Mouse (Mus musculus) midbrain, embryonic 14.5 days (tissue): Measurements from ENCODE around the gene Gm20388. TPM values are rescaled to one million over a fixed set of nuclear protein-coding genes. Genes with fewer than 3 reads are reported as not detected.

Experiments used
- ATAC-seq: fragments of 200-750 bp; cut with Nextera tagmentation; 2 replicates; pipeline ENCODE4 v1.8.0; 2017; ENCODE audit warnings: moderate number of reproducible peaks, moderate library complexity; ENCODE audit not compliant: low FRiP score, low TSS enrichment
- DNase-seq: peaks from one replicate; pipeline ENCODE4 v3.0.0-alpha.2; 2015
- H3K27ac ChIP-seq: fragments of 300-500 bp; sonication (generic); replicated peaks from 2 replicates; pipeline ENCODE4 v1.5.1; 2014; ENCODE audit warnings: mild to moderate bottlenecking, low read depth, low read length, moderate library complexity
- H3K27me3 ChIP-seq: fragments of 300-500 bp; sonication (generic); 2 replicates; pipeline ENCODE4 v1.6.1; 2014; ENCODE audit warnings: low read length, control low read depth, mixed read lengths; ENCODE audit not compliant: control insufficient read depth, insufficient read depth
- H3K36me3 ChIP-seq: fragments of 300-500 bp; sonication (generic); 2 replicates; pipeline ENCODE4 v1.6.1; 2014; ENCODE audit warnings: low read length, control low read depth; ENCODE audit not compliant: control insufficient read depth, insufficient read depth
- H3K4me1 ChIP-seq: fragments of 300-500 bp; sonication (generic); 2 replicates; pipeline ENCODE4 v1.6.1; 2014; ENCODE audit warnings: mild to moderate bottlenecking, antibody characterized with exemption, low read length, control low read depth; ENCODE audit not compliant: control insufficient read depth, insufficient read depth
- H3K4me2 ChIP-seq: fragments of 300-500 bp; sonication (generic); 2 replicates; pipeline ENCODE4 v1.6.1; 2014; ENCODE audit warnings: mild to moderate bottlenecking, low read length, moderate library complexity
- H3K4me3 ChIP-seq: fragments of 300-500 bp; sonication (generic); replicated peaks from 2 replicates; pipeline ENCODE4 v1.5.1; 2014; ENCODE audit warnings: low read depth, low read length
- H3K9ac ChIP-seq: fragments of 300-500 bp; sonication (generic); replicated peaks from 2 replicates; pipeline ENCODE4 v1.6.1; 2014; ENCODE audit warnings: mild to moderate bottlenecking, low read length, moderate library complexity
- H3K9me3 ChIP-seq: fragments of 300-500 bp; sonication (generic); 2 replicates; pipeline ENCODE4 v1.6.1; 2016; ENCODE audit warnings: low read length, control low read depth, mixed read lengths; ENCODE audit not compliant: control insufficient read depth
- WGBS: fragments of 180-500 bp; shearing (Covaris S2); extraction: QIAGEN DNeasy Blood & Tissue Kit; methylation state at CpG from one replicate; pipeline ENCODE4 v1.1.7; 2014; 5-methylcytosine and 5-hydroxymethylcytosine counted together
- polyA plus RNA-seq: library from polyadenylated mRNA; unstranded; fragments of >200 nt; fragmentation: Nextera tagmentation; extraction: Ambion mirVana; gene quantifications from 2 replicates; pipeline ENCODE4 v1.2.1, GENCODE M21; 2014

Gene Gm20388
- polyA plus RNA-seq, 1 experiment from 2014 or later, result 4.1 TPM

DNA sequence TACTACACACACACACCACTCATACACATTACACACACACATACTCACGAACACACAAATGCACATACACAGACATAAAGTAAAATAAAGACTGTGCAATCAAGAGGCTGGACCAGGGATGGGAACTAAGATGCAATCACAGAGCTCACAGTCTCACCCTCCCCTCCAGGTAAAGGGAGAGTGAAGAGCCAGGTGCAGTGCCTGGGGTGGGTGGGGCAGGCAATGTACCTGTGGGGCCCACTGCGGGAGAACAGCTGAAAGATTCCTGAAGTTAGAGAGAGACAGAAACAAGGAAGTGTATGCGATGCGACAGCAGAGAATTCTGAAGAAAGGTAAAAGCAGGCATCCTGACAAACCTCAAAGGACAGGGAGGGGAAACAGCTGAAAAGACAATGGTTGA is 3884.1 kb downstream of the Gm20388 start:
- DNase-seq, result no peak
- Histone ChIP-seq H3K9me3 (no peaks in the 10 kb centered on the region), H3K4me2 (no peak overlapping the region), H3K4me1 (no peaks in the 10 kb centered on the region), H3K36me3 (no peaks in the 10 kb centered on the region), H3K27ac (no peak overlapping the region), H3K9ac (no peak overlapping the region), H3K27me3 (no peaks in the 10 kb centered on the region), H3K4me3 (no peak overlapping the region)
- WGBS, result 76% methylated on average over 4 of the region's 4 CpGs
- no peak for ATAC-seq

DNA sequence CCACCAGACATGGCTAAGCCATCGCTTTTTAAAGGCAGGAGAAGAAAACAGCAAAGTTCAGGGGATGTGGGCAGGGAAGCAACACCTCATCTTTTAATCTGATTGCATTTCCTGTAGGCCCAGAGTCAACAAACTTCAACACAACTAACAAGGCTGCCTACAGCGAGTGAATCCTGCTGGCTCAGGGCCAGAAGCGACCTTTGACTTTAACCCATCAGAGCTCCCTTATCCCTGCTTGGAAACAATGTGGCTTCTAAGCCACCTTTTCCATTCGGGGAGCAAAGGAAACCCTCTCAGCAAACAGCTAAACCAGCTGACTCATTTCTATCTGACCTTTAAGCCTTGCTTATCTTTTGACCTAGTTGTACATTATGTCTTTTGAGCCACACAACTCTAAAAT is 3886.1 kb downstream of the Gm20388 start:
- no peak overlapping the region for H3K4me3 ChIP-seq
- H3K36me3 ChIP-seq, result no peaks in the 10 kb centered on the region
- no peaks in the 10 kb centered on the region for H3K4me1 ChIP-seq
- ATAC-seq, result no peak
- H3K9me3 ChIP-seq, result no peaks in the 10 kb centered on the region
- no peak overlapping the region for H3K27ac ChIP-seq
- no peak overlapping the region for H3K4me2 ChIP-seq
- no peak overlapping the region for H3K9ac ChIP-seq
- H3K27me3 ChIP-seq, result no peaks in the 10 kb centered on the region
- 50% methylated on average over 4 of the region's 4 CpGs for WGBS
- DNase-seq, result no peak

DNA sequence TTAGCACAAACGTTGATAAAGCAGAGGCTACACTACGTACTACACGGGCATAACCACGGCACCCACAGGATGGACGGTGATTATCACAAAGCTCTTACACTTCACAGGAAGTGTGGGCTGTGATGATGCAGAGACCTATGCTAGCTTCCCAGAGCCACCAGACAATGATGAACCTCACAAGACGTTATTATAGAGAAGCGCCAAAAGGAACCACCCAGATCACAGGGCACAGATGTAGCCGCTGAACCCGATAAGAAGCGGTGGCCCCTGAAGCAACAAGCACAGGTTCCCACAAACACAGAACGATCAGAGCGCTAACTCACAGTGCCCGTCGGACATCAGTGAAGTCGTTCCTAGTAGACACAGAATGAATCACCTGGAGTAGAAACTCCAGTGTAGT is 3887.3 kb downstream of the Gm20388 start:
- Histone ChIP-seq H3K36me3 (no peaks in the 10 kb centered on the region), H3K27me3 (no peaks in the 10 kb centered on the region), H3K27ac (no peak overlapping the region), H3K4me3 (no peak overlapping the region), H3K4me2 (no peak overlapping the region), H3K9ac (no peak overlapping the region), H3K4me1 (no peaks in the 10 kb centered on the region), H3K9me3 (no peaks in the 10 kb centered on the region)
- no peak for DNase-seq
- ATAC-seq, result no peak
- 91% methylated on average over 15 of the region's 15 CpGs for WGBS

DNA sequence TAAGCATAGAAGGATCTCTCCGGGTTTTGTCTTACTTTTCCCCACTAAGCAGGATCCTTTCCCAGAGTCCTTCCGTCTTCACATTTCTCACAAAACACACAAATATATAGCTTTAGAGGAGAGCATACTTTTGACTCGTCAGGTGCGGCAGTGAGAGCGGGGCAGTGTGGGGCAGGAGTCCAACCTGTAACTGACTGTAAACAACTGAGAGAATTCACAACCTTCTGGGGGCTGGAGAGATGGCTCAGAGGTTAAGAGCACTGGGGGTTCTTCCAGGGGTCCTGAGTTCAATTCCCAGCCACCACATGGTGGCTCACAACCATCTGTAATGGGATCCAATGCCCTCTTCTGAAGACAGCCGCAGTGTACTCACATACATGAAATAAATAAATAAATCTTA is 3888.8 kb downstream of the Gm20388 start:
- H3K27me3 ChIP-seq, result no peaks in the 10 kb centered on the region
- no peak overlapping the region for H3K9ac ChIP-seq
- no peak for DNase-seq
- no peak overlapping the region for H3K4me2 ChIP-seq
- H3K9me3 ChIP-seq, result no peaks in the 10 kb centered on the region
- no peak overlapping the region for H3K27ac ChIP-seq
- no peaks in the 10 kb centered on the region for H3K36me3 ChIP-seq
- no peak for ATAC-seq
- H3K4me3 ChIP-seq, result no peak overlapping the region
- 91% methylated on average over 6 of the region's 6 CpGs for WGBS
- H3K4me1 ChIP-seq, result no peaks in the 10 kb centered on the region

DNA sequence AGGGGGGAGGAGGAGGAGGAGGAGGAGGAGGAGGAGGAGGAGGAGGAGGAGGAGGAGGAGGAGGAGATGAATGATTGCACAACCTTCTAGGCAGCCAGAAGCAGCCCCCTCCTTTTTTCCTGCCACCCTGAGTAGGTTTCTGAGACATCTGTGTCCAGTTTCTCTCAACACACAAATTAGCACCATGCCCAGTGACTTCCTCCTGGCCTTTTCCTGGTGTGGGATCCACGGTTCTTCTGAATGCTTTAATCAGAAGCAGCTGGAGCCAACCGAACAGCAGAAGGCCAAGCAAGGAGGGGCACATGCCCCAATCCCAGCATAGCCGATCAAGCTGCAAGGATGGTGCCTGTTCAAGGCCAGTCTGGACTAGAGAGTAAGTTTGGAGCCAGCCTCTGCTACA is 3889.2 kb downstream of the Gm20388 start:
- Histone ChIP-seq H3K4me3 (no peak overlapping the region), H3K9ac (no peak overlapping the region), H3K27me3 (no peaks in the 10 kb centered on the region), H3K4me1 (no peaks in the 10 kb centered on the region), H3K27ac (no peak overlapping the region), H3K36me3 (no peaks in the 10 kb centered on the region), H3K4me2 (no peak overlapping the region), H3K9me3 (no peaks in the 10 kb centered on the region)
- ATAC-seq, result no peak
- no peak for DNase-seq
- 76% methylated on average over 3 of the region's 3 CpGs for WGBS

DNA sequence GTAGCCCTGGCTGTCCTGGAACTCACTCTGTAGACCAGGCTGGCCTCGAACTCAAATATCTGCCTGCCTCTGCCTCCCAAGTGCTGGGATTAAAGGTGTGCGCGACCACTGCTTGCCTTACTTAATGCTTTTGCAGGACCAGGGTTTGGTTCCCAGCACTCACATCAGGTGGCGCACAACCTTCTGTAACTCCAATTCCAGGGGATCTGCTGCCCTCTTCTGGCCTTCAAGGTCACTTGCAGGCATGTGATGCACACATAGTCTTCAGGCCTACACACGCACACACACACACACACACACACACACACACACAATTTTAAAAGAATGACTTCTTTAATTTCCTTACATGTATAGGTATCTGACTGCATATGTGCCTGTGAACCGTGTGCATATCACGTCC is 3890.2 kb downstream of the Gm20388 start:
- Histone ChIP-seq H3K4me1 (no peaks in the 10 kb centered on the region), H3K27me3 (no peaks in the 10 kb centered on the region), H3K9me3 (no peaks in the 10 kb centered on the region), H3K9ac (no peak overlapping the region), H3K4me3 (no peak overlapping the region), H3K36me3 (no peaks in the 10 kb centered on the region), H3K27ac (no peak overlapping the region), H3K4me2 (no peak overlapping the region)
- 96% methylated on average over 7 of the region's 7 CpGs for WGBS
- no peak for DNase-seq
- no peak for ATAC-seq

DNA sequence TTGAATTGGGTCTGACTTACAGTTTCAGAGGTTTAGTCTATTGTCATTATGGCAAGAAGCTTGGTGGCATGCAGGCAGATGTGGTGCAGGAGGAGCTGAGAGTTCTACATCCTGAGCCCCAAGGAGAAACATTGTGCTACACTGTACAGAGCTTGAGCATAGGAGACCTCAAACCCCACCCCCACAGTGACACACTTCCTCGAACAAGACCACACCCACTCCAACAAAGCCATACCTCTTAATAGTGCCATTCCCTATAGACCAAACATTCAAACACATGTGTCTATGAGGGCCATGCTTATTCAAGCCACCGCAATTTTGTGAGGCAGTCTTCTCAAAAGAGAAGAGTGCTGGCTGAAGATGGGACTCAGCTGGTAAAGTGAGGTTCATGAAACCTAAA is 3890.9 kb downstream of the Gm20388 start:
- Histone ChIP-seq H3K4me2 (no peak overlapping the region), H3K27ac (no peak overlapping the region), H3K9ac (no peak overlapping the region), H3K27me3 (no peaks in the 10 kb centered on the region), H3K4me1 (peaks cover 2% of the 10 kb centered on the region; the same call in 1 of the 2 replicates), H3K4me3 (no peak overlapping the region), H3K9me3 (no peaks in the 10 kb centered on the region), H3K36me3 (no peaks in the 10 kb centered on the region)
- ATAC-seq (no peak), DNase-seq (no peak)
- WGBS, result 93% methylated on average over 2 of the region's 2 CpGs

DNA sequence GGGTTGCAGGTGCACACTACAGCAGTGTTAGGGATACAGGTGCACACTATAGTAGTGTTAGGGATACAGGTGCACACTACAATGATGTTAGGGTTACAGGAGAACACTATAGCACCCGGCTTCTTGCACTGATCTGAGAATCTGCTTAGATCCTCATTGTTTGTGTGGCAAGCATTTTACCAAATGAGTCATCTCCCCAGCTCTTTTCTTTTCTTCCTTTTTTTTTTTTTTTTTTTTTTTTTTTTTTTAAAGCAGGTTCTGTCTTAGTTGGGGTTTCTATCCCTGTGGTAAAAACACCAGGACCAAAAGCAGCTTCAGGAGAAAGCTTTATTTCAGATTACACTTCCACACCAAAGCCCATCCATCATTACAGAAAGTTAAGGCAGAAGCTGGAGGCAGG is 3893.0 kb downstream of the Gm20388 start:
- no peak for ATAC-seq
- WGBS, result 91% methylated on average over 1 of the region's 1 CpGs
- Histone ChIP-seq H3K4me3 (no peak overlapping the region), H3K36me3 (no peaks in the 10 kb centered on the region), H3K9ac (no peak overlapping the region), H3K27ac (no peak overlapping the region), H3K4me2 (no peak overlapping the region), H3K9me3 (no peaks in the 10 kb centered on the region), H3K4me1 (peaks cover 14% of the 10 kb centered on the region), H3K27me3 (no peaks in the 10 kb centered on the region)
- DNase-seq, result no peak

DNA sequence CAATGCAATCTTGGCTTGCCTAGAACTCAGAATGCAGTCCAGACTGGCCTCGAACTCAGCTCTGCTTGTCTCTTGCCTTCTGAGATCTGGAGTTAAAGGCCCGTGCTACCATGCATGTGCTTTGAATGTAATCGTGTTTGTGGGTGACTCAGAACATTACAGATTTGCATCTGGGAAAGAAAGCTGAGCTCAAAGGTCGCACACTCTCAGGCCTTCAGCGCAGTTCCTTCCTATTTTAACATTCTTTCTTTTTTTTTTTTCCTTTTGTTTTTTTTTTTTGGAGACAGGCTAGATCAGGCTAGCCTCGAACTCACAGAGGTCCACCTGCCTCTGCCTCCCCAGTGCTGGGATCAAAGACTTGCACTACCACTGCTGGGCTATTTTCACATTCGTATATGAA is 3893.9 kb downstream of the Gm20388 start:
- Histone ChIP-seq H3K4me2 (no peak overlapping the region), H3K27ac (no peak overlapping the region), H3K9me3 (no peaks in the 10 kb centered on the region), H3K36me3 (no peaks in the 10 kb centered on the region), H3K4me1 (peaks cover 14% of the 10 kb centered on the region), H3K9ac (no peak overlapping the region), H3K27me3 (no peaks in the 10 kb centered on the region), H3K4me3 (no peak overlapping the region)
- ATAC-seq, result no peak
- 86% methylated on average over 7 of the region's 7 CpGs for WGBS
- DNase-seq, result no peak
